Mouse (Mus musculus): ENCODE measurements around the gene Utf1.

Utf1 gene

DNA sequence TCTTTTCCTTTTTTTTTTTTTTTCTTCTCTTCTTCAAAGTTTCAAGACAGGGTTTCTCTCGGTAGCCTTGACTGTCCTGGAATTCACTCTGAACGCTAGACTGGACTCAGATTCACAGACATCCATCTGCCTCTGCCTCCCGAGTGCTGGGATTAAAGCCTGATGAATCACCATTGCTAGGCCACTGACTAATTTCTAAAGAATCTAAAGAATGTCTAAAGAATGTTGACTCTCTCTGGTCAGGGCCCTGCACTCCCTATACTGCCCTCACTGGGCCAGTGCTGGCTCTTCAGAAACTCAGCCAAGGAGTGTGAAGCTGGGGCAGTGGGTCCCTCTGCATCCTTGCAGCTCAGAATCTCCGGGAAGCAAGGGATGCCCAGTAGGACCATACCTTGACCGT is 31.9 kb downstream of the Utf1 start:
- no peak for DNase-seq

DNA sequence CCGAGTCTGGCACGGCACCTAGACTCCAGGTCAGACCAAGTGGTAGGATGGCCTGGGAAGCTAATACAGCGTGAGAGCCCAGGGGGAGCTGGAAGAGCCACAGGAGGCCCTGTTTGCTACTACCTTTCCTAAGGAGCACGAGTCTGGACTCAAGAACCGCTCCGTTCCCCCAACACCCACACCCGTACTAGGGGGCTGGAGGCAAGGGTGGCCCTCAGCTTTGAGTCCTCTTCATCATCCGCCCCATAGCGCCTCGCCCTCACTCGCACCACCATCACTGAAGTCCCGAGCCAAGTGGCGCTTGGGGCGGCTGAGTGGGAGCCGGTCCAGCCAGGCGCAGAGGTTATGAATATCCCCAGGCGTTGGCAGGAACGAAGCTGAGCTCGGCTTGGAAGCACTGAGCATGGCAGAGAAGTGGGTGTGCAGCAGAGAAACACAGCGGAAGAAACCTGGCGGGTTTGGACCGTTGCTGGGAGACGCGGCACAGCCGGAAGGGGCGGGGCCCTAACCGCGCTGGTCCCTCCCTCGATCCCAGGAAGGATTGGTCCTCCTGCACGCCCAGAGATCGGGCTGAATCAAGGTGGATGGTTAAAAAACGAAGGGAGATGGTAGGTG is 34.8 kb downstream of the Utf1 start, which contains the start of gene 6430531B16Rik:
6430531B16Rik (minus strand) TSS at position 478 of the 615 bp plus-strand sequence.
- peak; percentile 83 for DNase-seq

- DNase-seq: no peak
Observed at GRCm38 (mm10) chr7:139979011-139979719, 35.6 kb downstream of the Utf1 start.

GRCm38 (mm10) chr7:139980778-139981177 is 37.2 kb downstream of the Utf1 start:
- no peak for DNase-seq

DNA sequence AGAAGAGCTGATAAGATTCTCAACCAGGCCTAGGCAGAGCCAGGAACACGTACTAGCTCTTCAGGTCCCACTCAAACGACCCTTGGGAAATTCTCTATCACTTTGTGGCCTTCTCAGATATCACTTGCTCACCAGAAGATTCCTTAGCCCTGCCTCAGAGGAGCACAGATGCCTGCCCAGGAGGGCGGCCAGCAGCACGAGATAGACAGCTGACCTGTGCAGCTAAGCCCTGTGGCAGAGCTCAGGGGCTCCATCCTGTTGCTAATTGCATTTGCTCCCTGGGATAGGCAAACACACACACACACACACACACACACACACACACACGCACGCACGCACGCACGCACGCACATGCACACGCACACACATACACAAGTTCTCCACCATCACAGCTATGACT is 38.5 kb downstream of the Utf1 start:
- no peak for DNase-seq

DNA sequence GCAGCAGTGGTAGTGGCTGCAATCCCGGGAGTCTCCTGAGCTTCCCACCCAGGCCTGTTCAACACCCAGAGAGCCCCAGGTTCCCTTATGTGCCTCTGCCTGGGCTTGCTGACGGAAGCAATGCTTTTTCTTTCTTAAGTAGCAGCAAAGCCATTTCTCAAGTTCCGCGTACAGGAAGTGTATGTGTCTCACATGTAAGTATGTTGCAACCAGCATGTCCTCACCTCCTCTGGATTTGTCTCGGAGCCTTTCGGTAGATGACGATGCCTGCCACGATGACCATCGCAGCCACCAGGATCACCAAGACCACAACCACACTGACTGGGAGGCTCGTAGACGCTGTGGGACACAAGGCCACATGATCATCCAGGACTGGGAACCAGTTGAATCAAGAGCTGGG is 40.9 kb downstream of the Utf1 start:
- DNase-seq: no peak

DNA sequence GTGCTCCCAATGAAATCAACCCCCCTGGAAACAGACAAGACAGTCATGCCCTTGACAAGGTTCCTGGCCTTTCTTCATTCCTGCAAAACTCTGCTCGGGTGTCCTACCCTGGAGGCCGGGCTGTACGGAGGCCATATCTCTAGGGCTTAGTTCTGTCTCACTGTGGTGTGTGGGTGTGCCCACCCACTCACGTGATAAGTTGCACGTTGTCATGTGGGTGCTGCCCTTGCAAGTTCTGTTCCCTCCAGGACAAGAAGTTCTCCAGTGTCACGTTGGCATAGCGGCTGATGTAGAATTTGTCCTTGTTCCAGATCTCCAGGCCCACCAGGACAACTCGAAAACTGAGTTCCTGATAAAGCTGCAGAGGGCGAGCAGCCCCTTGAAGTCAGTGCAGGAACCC is 44.7 kb downstream of the Utf1 start:
- DNase-seq: no peak

GRCm38 (mm10) chr7:139990864-139991394 is 47.3 kb downstream of the Utf1 start:
- no peak for DNase-seq

- DNase-seq: no peak
Observed at GRCm38 (mm10) chr7:139992406-139992805, 48.8 kb downstream of the Utf1 start, which contains the start of gene Adam8. Gene Adam8, minus strand, starts transcription at chr7:139992562.

- no peak for DNase-seq
Observed at GRCm38 (mm10) chr7:139993532-139993931, 49.9 kb downstream of the Utf1 start.

DNA sequence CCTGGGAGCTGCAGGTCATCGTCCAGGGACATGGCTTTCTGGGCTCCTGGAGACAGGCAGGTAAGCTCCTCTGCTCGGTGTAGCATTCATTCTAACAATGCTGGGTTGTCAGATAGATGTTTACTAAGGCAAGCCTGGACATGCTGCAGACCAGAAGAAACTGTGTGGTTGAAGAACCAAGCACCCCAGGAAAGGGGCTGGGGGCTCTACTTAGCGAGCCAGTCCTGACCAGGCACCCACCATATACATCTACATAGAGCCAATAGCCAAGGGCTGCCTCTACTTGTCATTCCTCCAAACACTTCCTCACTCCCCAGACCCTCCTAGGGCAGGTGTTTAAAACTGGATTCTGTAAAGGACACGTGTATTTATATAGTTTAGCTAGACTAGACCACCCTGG is 50.6 kb downstream of the Utf1 start:
- DNase-seq: no peak

- DNase-seq: peak; percentile 63
Observed at GRCm38 (mm10) chr7:139994676-139995075, 51.1 kb downstream of the Utf1 start.

Measured in thymus, postnatal 14 days (tissue).